ENCODE assay signal across 19 mouse cellular contexts in genomic region chr13:46715976-46716639, GRCm38 (mm10). TPM values are rescaled to one million over a fixed set of nuclear protein-coding genes. Genes with fewer than 3 reads are reported as not detected.
A peak's percentile ranks its signal among the peaks of the same experiment; 100 is the strongest.
DNase-seq lines count a peak whose midpoint lies in the region; ATAC-seq and TF ChIP-seq lines count a peak whose summit lies in the region.
"Had no signal": no experiment of that assay in that cellular context is flagged by ENCODE, and none has a peak within 500 bp of the region (broad histone marks: within the 10 kb centered on the region; RNA-seq: fewer than 3 reads in every experiment).

No protein-coding gene starts in this region.

- no peak for TF ChIP-seq CTCF in liver, embryonic 14.5 days (IDR thresholded peaks at IDR 0.05; ENCODE audit: low read depth)
- TF ChIP-seq CTCF in lung, adult 2 months (IDR thresholded peaks at IDR 0.05; ENCODE audit: insufficient read depth, low read length) = no peak

- no peak for TF ChIP-seq EP300 in liver, embryonic 14.5 days (IDR thresholded peaks at IDR 0.05; ENCODE audit: low read depth)

- H3K27me3 ChIP-seq in embryonic facial prominence, embryonic 13.5 days = no peaks in the 10 kb centered on the region
- H3K27me3 ChIP-seq in embryonic facial prominence, embryonic 10.5 days (replicated peaks; ENCODE audit: low read depth, poor library complexity, severe bottlenecking) = no peaks in the 10 kb centered on the region
- H3K27me3 ChIP-seq in liver, embryonic 14.5 days (ENCODE audit: control insufficient read depth, insufficient read depth, low read length) = no peaks in the 10 kb centered on the region
- H3K27me3 ChIP-seq: lung, embryonic 15.5 days had no signal

- H3K27ac ChIP-seq in embryonic facial prominence, embryonic 13.5 days = 0 out of 2 replicates have a peak overlapping the region, but pooled peaks have one; percentile 7
- no peak overlapping the region for H3K27ac ChIP-seq in embryonic facial prominence, embryonic 10.5 days (replicated peaks)
- peak overlapping the region; percentile 63; the same call in 1 of the 2 replicates for H3K27ac ChIP-seq in ES-E14 (ENCODE audit: insufficient read depth, low read depth, low read length, poor library complexity, severe bottlenecking)
- H3K27ac ChIP-seq in liver, embryonic 14.5 days = peak overlapping the region; percentile 6
- H3K27ac ChIP-seq: heart, embryonic 10.5 days; lung, embryonic 15.5 days; midbrain, embryonic 10.5 days had no signal

- WGBS in embryonic facial prominence, embryonic 13.5 days = 62% methylated on average over 3 of the region's 3 CpGs
- WGBS in embryonic facial prominence, embryonic 10.5 days = 69% methylated on average over 3 of the region's 3 CpGs
- 41% methylated on average over 3 of the region's 3 CpGs for WGBS in liver, embryonic 14.5 days (ENCODE audit: insufficient replicate concordance)
- WGBS in lung, adult 2 months = 54% methylated on average over 3 of the region's 3 CpGs

- peaks cover 13% of the 10 kb centered on the region; the same call in 1 of the 2 replicates for H3K4me1 ChIP-seq in embryonic facial prominence, embryonic 13.5 days
- H3K4me1 ChIP-seq in embryonic facial prominence, embryonic 10.5 days = no peaks in the 10 kb centered on the region
- peaks cover 7 to 11% of the 10 kb centered on the region in 2 experiments for H3K4me1 ChIP-seq in ES-E14 (ENCODE audit: control insufficient read depth in 2 of 2, insufficient read depth in 2 of 2, low read length in 2 of 2, poor library complexity in 1 of 2)
- peaks cover 10 to 15% of the 10 kb centered on the region in 2 experiments for H3K4me1 ChIP-seq in liver, embryonic 14.5 days (replicated peaks; ENCODE audit: control insufficient read depth in 2 of 2, insufficient read depth in 2 of 2, low read length in 1 of 2)
- H3K4me1 ChIP-seq in lung, adult 2 months (ENCODE audit: control insufficient read depth, insufficient read depth, low read length) = peaks cover 2% of the 10 kb centered on the region; the same call in 1 of the 2 replicates
- H3K4me1 ChIP-seq: midbrain, embryonic 10.5 days had no signal

- no peak for DNase-seq in embryonic facial prominence, embryonic 10.5 days (ENCODE audit: low spot score)
- DNase-seq in ES-E14 (ENCODE audit: low read depth, low spot score) = no peak
- no peak for DNase-seq in liver, embryonic 14.5 days (ENCODE audit: low read depth in 3 of 3, low spot score in 3 of 3)
- DNase-seq in lung, adult 2 months = no peak
- DNase-seq: adrenal gland, postnatal 14 days; cerebellum, postnatal 14 days; gastrocnemius, postnatal 10 days; kidney, postnatal 10 days; left cerebral cortex, postnatal 4 days; right cerebral cortex, postnatal 14 days had no signal

- H3K4me3 ChIP-seq in embryonic facial prominence, embryonic 13.5 days = no peak overlapping the region
- no peak overlapping the region for H3K4me3 ChIP-seq in embryonic facial prominence, embryonic 10.5 days
- H3K4me3 ChIP-seq in ES-E14 (ENCODE audit: insufficient read depth in 1 of 2, low read depth in 1 of 2, low read length in 2 of 2, poor library complexity in 1 of 2, severe bottlenecking in 1 of 2) = no peak overlapping the region
- H3K4me3 ChIP-seq in liver, embryonic 14.5 days (ENCODE audit: insufficient read depth in 1 of 2, low read depth in 2 of 2, low read length in 2 of 2) = peak overlapping the region in 1 of 2 experiments; percentile 23; a peak in 1 of 4 replicates
- H3K4me3 ChIP-seq in lung, adult 2 months (replicated peaks; ENCODE audit: extremely low read depth, low read depth, low read length) = no peak overlapping the region
- H3K4me3 ChIP-seq: heart, embryonic 10.5 days; lung, embryonic 15.5 days; midbrain, embryonic 10.5 days had no signal

- peaks cover 32% of the 10 kb centered on the region for H3K36me3 ChIP-seq in embryonic facial prominence, embryonic 13.5 days
- H3K36me3 ChIP-seq in embryonic facial prominence, embryonic 10.5 days (replicated peaks) = peaks cover 66% of the 10 kb centered on the region
- H3K36me3 ChIP-seq in ES-E14 (ENCODE audit: control insufficient read depth, insufficient read depth, low read length, poor library complexity, severe bottlenecking) = peaks cover 9% of the 10 kb centered on the region; the same call in 1 of the 2 replicates
- H3K36me3 ChIP-seq in liver, embryonic 14.5 days (replicated peaks; ENCODE audit: control insufficient read depth, insufficient read depth, low read depth) = peaks cover 47% of the 10 kb centered on the region

- no peak for ATAC-seq in embryonic facial prominence, embryonic 13.5 days (ENCODE audit: insufficient number of reproducible peaks, insufficient read depth, low FRiP score, low TSS enrichment, low read depth)
- 0 out of 2 replicates have a peak, but pooled peaks have one; percentile 18 for ATAC-seq in common myeloid progenitor, adult 5-6 weeks (replicated peaks; ENCODE audit: low read depth, poor library complexity, severe bottlenecking)
- ATAC-seq in liver, embryonic 14.5 days (ENCODE audit: insufficient read depth) = peak; percentile 65
- ATAC-seq in frontal cortex, adult (ENCODE audit: low TSS enrichment) = no peak
- no peak for ATAC-seq in inflammation-experienced regulatory T-cells, adult 6 months
- ATAC-seq: forebrain, embryonic 14.5 days; intestine, postnatal 0 days had no signal

- in situ Hi-C loops in ES-E14 (cut with MboI; ENCODE audit: low sequenced_read_pairs in 2 of 2, unreplicated experiment in 2 of 2) = no loop called here

- no peak for TF ChIP-seq POLR2A in lung, adult 2 months (IDR thresholded peaks at IDR 0.05; ENCODE audit: borderline replicate concordance, extremely low read depth, low read depth, low read length)

- H3K9ac ChIP-seq in embryonic facial prominence, embryonic 13.5 days = no peak overlapping the region
- H3K9ac ChIP-seq in ES-E14 (ENCODE audit: insufficient read depth, low read depth, low read length, poor library complexity, severe bottlenecking) = no peak overlapping the region; the same call in 1 of the 2 replicates
- no peak overlapping the region for H3K9ac ChIP-seq in liver, embryonic 14.5 days (replicated peaks)
- H3K9ac ChIP-seq: lung, embryonic 15.5 days had no signal

- no peaks in the 10 kb centered on the region for H3K9me3 ChIP-seq in embryonic facial prominence, embryonic 13.5 days
- H3K9me3 ChIP-seq in embryonic facial prominence, embryonic 10.5 days = no peaks in the 10 kb centered on the region
- H3K9me3 ChIP-seq in ES-E14 (ENCODE audit: control insufficient read depth, insufficient read depth, low read depth, low read length) = no peaks in the 10 kb centered on the region
- H3K9me3 ChIP-seq in liver, embryonic 14.5 days (ENCODE audit: control insufficient read depth, low read length) = no peaks in the 10 kb centered on the region
- H3K9me3 ChIP-seq: heart, embryonic 10.5 days; lung, embryonic 15.5 days; midbrain, embryonic 10.5 days had no signal

- no peak overlapping the region for H3K4me2 ChIP-seq in embryonic facial prominence, embryonic 13.5 days
- H3K4me2 ChIP-seq in liver, embryonic 14.5 days (ENCODE audit: low read depth) = no peak overlapping the region; the same call in 1 of the 2 replicates
- H3K4me2 ChIP-seq: lung, embryonic 15.5 days had no signal

TF ChIP-seq in ES-E14, 5 proteins besides CTCF, POLR2A, EP300 and RAD21:
- no peak for TF ChIP-seq CHD2 (IDR thresholded peaks at IDR 0.05; ENCODE audit: low read depth, low read length)
- TF ChIP-seq MAFK (IDR thresholded peaks at IDR 0.05; ENCODE audit: insufficient read depth, low read depth, low read length) = peak; percentile 83
- no peak for TF ChIP-seq ZC3H11A (IDR thresholded peaks at IDR 0.05; ENCODE audit: borderline replicate concordance, low read depth, low read length)

RNA-seq across cellular contexts. Expression of gene Nup153, which starts 11.6 kb away (rescaled TPM):
- 23.6 and 27.4 TPM in 2 replicates for polyA plus RNA-seq in embryonic facial prominence, embryonic 13.5 days (2015; fragmentation: Nextera tagmentation; extraction: Ambion mirVana)
- polyA plus RNA-seq in embryonic facial prominence, embryonic 10.5 days (2016; fragmentation: Nextera tagmentation; extraction: Ambion mirVana) = 34.3 and 36.9 TPM in 2 replicates
- total RNA-seq in ES-E14 (2012; rRNA removed) = 125 and 129 TPM in 2 replicates
- total RNA-seq in common myeloid progenitor, adult 5-6 weeks (2017) = 155 and 190 TPM in 2 replicates
- 32.6 and 37.9 TPM in 2 replicates for polyA plus RNA-seq in liver, embryonic 14.5 days (2012; rRNA removed)
- 21.0 and 21.6 TPM in 2 replicates for polyA plus RNA-seq in liver, embryonic 14.5 days (2014; fragmentation: Nextera tagmentation; extraction: Ambion mirVana)
- polyA plus RNA-seq in lung, adult 2 months (2012; rRNA removed) = 58.8 and 70.4 TPM in 2 replicates
- 10 to 100 TPM; 45.4 to 74.4 (median 73.1) TPM for polyA plus RNA-seq in inflammation-experienced regulatory T-cells, adult 6 months (2017; shearing (Covaris generic))

RNA-seq across cellular contexts. Expression of gene Fam8a1, which starts 46.8 kb away (rescaled TPM):
- polyA plus RNA-seq in embryonic facial prominence, embryonic 13.5 days (2015; fragmentation: Nextera tagmentation; extraction: Ambion mirVana) = 12.0 and 12.6 TPM in 2 replicates
- 5.8 and 7.1 TPM in 2 replicates for polyA plus RNA-seq in embryonic facial prominence, embryonic 10.5 days (2016; fragmentation: Nextera tagmentation; extraction: Ambion mirVana)
- total RNA-seq in ES-E14 (2012; rRNA removed) = 28.2 and 32.0 TPM in 2 replicates
- total RNA-seq in common myeloid progenitor, adult 5-6 weeks (2017) = 9.9 and 13.8 TPM in 2 replicates
- polyA plus RNA-seq in liver, embryonic 14.5 days (2012; rRNA removed) = 4.7 and 7.7 TPM in 2 replicates
- 2.6 and 3.1 TPM in 2 replicates for polyA plus RNA-seq in liver, embryonic 14.5 days (2014; fragmentation: Nextera tagmentation; extraction: Ambion mirVana)
- 16.9 and 23.4 TPM in 2 replicates for polyA plus RNA-seq in lung, adult 2 months (2012; rRNA removed)
- polyA plus RNA-seq in inflammation-experienced regulatory T-cells, adult 6 months (2017; shearing (Covaris generic)) = 1 to 10 TPM; 5.1 to 9.7 (median 6.2) TPM

Comparison
In these comparisons a context has a peak if more than half of its experiments do, and no peak if none do; other contexts are left out.
1. ATAC-seq: peak in common myeloid progenitor, adult 5-6 weeks (single experiment) and liver, embryonic 14.5 days (single experiment); none in embryonic facial prominence, embryonic 13.5 days (single experiment), frontal cortex, adult (single experiment) and inflammation-experienced regulatory T-cells, adult 6 months (single experiment).